Mouse (Mus musculus) effector memory CD4-positive, alpha-beta T cell, adult 7 months (primary cell): Measurements from ENCODE around the gene Emc6. TPM values are rescaled to one million over a fixed set of nuclear protein-coding genes. Genes with fewer than 3 reads are reported as not detected.

Experiments
- polyA plus RNA-seq: library from polyadenylated mRNA; unstranded; fragments of 100-300 nt; shearing (Covaris generic); gene quantifications from one replicate; pipeline ENCODE4 v1.2.1, GENCODE M21; 2017

The Emc6 gene
- polyA plus RNA-seq, result 95.4 TPM

GRCm38 (mm10) chr11:73176608-73177508, at the start of gene Emc6, which contains the start of gene Tax1bp3:
Gene Emc6 (minus strand): TSS chr11:73177037.
Gene Tax1bp3 (plus strand): TSS chr11:73177083.

DNA sequence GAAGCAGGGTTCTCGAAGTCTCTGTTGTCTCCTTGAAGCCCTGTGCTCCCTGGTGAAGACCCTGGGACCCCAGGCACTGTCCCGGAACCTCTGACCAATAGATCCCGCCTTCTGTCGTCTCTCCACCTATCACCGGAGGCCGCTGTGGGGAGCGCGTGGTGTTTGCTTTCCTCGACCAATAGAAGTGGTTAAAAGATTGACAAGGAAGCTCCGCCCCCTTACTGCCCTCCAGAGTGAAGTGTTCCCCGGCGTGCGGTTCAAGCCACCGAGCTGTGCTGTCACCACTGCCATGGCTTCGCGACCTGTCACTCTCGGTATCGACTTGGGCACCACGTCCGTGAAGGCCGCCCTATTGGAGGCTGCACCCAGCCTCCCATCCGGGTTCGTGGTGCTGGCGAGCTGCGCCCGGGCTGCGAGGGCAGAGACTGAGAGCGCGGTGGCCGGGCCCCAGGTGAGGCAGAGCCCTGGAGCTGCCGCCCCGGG, 22.4 kb upstream of the Emc6 start, which contains the start of gene Shpk:
Gene Shpk (plus strand): TSS at position 231 of the 483 bp plus-strand sequence.

DNA sequence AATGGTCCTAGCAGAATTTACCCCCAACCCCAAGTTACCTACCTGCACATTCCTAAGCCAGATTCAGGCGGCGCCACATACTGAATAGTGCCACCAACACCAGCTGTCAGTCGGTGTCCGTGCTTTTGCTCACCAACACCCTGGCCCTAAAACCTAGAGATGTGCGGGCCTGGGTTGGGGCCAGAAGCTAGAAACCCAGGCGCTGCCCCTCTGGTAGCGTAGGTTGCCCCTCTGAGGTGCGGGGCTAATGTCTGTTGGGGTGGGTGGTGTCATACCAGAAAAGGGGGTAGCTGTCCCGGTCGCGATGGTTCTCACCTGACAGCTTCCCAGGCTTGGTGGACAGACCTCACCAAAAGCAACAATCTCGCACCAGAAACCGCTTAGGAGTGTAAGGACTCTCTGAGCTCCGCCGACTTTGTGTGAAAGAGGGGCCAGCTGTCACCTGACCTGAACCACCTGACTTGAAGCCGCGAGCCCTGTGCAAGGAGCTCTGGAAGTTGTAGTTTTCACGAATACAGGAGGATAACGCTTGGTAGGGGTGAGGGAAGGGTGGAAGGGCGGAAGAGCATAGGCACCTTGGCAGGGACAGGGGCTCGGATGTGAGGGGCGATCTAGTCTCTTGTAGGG, 21.9 kb upstream of the Emc6 start, which contains the start of gene Ctns:
Gene Ctns (minus strand): TSS at position 440 of the 627 bp plus-strand sequence.

GRCm38 (mm10) chr11:73159957-73160810, 16.7 kb downstream of the Emc6 start, which contains the start of gene P2rx5:
Gene P2rx5 (plus strand): TSS chr11:73160421.

GRCm38 (mm10) chr11:73137591-73138501, 39.0 kb downstream of the Emc6 start, which contains the start of gene Haspin:
Gene Haspin (minus strand): TSS chr11:73138294.

Other genes starting within 250 kb of the Emc6 start
- 262 TPM for gene Atp2a3, start 215.9 kb downstream of the Emc6 start, polyA plus RNA-seq
- gene P2rx1, start 177.9 kb downstream of the Emc6 start, polyA plus RNA-seq, result not detected
- gene Camkk1, start 158.0 kb downstream of the Emc6 start, polyA plus RNA-seq, result 2.0 TPM
- gene Ncbp3, start 129.3 kb downstream of the Emc6 start, polyA plus RNA-seq, result 7.0 TPM
- 0.59 TPM for gene Itgae, start 86.5 kb downstream of the Emc6 start, polyA plus RNA-seq
- gene Haspin, start 38.7 kb downstream of the Emc6 start, polyA plus RNA-seq, result 2.2 TPM
- gene P2rx5, start 16.6 kb downstream of the Emc6 start, polyA plus RNA-seq, result not detected
- 12.4 TPM for gene Tax1bp3, start within 50 bp of the Emc6 start, polyA plus RNA-seq
- 8.6 TPM for gene Ctns, start 22.0 kb upstream of the Emc6 start, polyA plus RNA-seq
- gene Shpk, start 22.4 kb upstream of the Emc6 start, polyA plus RNA-seq, result 6.2 TPM
- not detected for gene Trpv1, start 57.3 kb upstream of the Emc6 start, polyA plus RNA-seq
- 0.12 TPM for gene Trpv3, start 90.4 kb upstream of the Emc6 start, polyA plus RNA-seq
- gene Aspa, start 152.6 kb upstream of the Emc6 start, polyA plus RNA-seq, result 0.82 TPM
- gene Gm49340, start 152.7 kb upstream of the Emc6 start, polyA plus RNA-seq, result not detected
- gene Spata22, start 152.7 kb upstream of the Emc6 start, polyA plus RNA-seq, result not detected
- gene Olfr20, start 173.7 kb upstream of the Emc6 start, polyA plus RNA-seq, result not detected
- gene Olfr376, start 194.2 kb upstream of the Emc6 start, polyA plus RNA-seq, result not detected
- not detected for gene Olfr1, start 222.6 kb upstream of the Emc6 start, polyA plus RNA-seq